Mouse (Mus musculus) brain, adult 2 months (tissue): ENCODE results near the gene Sun1.

Experiments
- DNase-seq: peaks from one replicate; pipeline ENCODE4 v3.0.0; 2011; ENCODE audit warnings: low read depth, low spot score

Gene Sun1

DNA sequence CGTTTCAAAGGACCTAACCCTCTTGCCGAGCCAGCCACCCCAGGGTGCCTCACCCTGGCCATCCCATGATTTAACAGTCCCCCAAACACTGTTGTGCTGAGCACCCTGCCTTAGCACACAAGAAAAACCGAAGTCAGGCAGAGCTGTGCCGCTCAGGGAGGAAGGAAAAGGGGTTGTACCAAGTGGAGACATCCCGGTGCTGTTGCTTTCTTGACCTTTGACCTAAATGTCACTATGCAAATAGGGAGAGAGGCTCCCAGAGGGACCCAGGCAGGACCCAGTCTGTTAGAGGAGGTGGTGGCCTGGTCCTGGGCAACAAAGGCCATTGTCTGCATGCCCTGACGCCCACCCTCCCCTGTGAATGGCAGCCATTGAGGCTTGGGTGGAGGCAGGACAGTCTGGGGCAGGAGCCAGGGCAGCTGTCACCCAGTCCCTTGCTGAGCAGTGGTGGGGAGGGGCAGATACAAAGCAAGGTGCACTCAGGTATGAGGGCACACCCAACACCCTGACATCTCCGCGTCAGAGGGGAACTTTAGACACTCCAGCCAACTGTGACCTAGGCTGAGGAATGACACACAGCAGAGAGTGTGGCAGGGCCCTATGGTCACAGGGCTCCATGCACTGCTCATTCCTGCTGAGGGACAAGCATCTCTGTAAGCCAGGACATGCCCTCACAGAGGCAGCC lies 85.1 kb downstream of the Sun1 start:
- peak; percentile 90 for DNase-seq

DNA sequence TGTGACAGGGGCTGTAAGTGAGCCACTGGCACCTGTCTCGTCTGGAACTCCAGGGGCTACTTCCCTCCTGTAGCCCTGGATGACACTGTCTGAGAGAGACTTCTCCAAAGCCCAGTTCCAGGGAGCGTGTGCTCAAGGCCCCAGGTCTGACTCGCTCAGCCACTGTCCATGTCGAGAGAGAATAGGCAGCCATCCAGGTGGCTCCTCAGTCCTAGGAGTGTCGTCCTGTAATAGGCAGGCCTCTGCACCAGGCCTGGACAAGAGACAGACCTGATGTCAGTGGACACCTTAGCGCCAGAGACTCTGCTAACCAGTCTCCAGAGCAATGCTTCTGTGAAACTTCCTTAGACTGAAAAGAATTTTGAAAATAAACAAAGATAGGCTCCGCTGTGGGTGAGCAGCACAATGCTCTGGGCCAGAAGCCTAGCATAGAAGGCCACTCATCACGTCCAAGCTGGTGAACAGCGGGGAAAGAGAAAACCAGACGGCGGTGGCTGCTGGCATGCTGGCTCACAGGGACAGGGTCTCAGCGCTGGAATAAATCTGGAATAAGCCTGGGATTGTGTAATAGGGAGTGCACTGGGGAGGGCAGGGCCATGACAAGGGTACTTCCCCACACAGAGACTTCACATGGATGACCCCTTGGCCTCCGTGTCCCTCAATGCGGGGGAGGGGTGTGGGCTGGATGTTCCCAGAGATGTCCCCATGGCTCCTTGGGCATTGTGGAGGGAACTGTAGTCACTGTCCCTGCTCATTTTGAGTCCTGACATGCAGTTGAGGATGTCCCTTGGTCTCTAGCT lies 85.9 kb downstream of the Sun1 start:
- peak; percentile 74 for DNase-seq

DNA sequence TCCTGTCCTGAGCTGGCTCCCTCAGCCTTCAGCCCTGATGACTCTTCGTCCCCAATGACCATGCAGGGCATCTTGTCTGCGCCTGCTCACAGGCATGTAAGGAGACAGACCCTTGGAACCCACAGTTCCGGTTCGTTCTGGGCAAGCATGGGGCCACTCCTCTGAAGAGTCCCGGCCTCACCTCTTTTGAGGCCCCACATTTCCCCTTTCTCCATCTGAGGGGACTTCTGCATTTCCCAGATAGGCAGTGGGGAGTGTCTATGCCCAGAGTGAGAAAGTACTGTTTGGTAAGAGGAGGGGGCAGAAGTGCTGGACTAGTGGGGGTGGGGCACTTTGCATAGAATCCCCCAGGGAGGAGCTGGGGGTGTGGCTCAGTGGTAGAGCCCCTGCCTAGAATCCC lies 86.7 kb downstream of the Sun1 start:
- DNase-seq, result no peak

DNA sequence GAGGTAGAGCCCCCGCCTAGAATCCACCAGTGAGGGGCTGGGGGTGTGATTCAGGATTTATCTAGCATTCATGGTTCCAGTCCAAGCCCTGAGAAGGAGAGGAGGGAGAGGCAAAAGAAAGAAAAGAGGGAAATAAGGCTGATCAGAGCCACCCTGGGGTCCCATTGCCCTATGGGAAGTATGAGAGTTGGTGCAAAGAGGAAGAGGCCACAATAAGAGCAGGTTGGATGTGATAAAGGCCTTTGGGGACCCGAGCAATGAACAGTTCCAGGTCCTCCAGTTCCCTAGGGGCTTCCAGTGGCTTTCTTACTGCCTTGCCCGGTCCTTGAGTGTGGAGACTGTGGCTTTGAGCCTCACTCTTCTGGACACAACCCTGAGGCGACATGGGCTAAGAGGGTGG lies 87.3 kb downstream of the Sun1 start:
- DNase-seq, result no peak

DNA sequence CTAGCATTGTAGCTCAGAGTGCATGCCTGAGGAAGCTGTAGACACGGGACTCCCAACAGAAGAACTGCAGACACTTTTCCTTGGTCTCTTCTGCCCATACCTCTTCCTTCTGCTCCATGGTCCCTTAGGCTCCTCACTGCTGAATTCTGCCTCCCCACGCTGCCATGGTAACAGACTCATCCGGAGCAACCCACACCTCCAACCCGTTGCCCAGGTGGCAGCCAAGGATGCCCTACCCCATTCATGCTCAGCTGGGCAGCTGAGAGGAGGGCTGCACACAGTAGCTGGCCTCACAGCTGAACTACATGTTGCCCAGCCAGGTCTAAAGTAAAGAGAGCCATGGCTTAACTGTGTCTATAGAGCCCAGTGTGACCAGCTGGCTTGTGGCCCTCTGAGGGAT lies 88.2 kb downstream of the Sun1 start:
- peak; percentile 58 for DNase-seq

DNA sequence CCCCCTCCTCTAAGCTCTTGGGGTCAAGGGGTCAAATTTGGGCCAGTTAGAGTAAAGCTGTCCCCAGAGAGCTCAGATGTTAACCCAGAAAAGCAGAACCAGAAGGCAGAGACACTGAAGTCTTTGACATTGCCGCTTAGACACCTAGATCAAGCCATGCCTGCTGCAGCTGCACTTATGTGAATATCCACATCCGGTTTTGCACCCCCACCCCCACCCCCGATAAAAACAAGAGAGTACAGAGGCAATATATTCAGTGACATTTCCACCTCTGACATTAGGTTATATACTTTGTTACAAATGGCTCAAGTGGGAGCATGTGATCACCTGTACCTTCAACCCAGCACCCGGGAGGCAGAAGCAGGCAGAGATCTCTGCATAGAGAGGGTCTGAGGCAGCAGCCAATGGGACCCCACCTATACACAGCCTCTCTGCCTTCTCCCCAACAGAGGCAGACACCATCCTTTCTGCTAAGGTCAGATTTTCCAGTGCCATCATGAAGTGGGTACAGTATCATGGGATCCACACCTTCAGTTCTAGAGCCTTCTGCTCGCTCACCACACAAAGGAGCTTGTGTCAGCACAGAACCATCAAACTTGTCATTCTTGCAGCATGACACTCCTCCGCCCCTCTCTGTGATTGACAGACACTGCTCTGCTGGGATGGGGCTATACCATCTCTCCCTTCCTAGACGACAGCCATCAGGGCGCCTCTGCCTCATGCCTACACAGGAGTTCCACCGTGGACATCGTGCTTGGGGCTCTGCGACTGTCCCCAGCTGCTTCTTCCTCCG lies 90.2 kb downstream of the Sun1 start:
- DNase-seq, result no peak

DNA sequence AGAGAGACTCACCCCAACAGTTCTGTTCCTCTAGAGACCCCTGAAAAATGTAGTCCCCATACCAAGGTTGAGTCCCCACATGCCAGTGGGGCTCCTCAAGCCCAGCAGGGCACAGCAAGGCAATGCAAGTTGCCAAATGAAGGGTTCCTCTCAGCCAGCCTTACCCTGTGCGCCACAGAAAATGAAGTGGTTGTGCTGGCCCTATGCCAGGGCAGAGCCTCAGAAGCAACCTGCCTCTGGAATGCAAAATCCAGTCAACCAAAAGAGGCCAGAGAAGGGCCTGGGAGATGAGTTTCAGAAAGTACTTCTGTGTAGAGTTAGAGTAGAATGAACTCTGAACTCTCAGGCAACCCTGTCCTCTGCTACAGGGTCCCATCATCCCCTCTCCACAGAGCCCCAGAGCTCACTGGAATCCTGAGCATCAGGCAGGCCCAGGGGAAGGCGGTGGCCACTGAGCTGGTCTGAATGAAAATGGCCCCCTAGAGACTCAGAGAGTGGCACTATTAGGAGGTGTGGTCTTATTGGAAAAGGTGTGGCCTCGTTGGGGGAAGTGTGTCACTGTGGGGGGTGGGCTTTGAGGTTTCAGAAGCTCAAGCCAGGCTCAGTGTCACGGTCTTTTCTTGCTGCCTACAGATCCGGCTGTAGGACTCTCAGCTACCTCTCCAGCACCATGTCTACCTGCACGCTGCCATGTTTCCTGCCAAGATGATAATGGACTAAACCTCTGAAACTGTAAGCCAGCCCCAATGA lies 91.5 kb downstream of the Sun1 start:
- DNase-seq, result no peak

DNA sequence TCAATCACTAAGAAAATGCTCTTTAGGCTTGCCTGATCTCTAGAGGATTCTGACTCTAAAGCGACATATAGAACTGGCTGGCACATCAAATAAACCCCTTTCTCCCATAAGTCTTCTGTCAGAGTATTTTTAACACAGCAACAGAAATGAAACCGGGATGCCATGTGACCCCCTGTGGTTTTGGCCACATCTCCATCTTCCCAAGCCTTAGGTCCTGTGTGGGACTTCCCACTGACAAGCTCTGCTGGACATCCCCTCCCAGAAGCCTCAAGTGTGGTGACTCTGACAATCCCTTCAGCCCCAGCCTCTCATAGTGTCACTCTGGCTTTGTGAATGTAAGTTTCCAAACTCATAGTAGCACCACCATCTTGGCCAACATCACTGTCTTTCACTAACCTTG lies 93.7 kb downstream of the Sun1 start:
- DNase-seq, result no peak

DNA sequence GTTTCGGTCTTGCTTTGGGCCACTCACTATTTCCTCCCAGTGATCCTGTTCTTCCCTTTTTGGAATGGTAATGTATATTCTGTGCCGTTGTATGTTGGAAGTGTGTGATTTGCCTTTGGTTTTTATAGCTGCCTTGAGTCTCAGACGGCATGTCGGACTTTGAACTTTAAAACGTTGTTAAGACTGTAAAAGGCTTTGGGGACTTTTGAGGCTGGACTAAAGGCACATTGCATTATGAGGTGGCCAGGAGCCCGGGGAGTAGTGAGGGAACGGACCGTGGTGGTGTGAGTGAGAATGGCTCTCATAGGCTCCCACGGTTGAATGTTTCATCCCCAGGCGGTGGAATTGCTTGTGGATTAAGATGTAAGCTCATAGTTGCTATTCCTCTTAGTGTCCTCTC lies 96.7 kb downstream of the Sun1 start:
- no peak for DNase-seq

DNA sequence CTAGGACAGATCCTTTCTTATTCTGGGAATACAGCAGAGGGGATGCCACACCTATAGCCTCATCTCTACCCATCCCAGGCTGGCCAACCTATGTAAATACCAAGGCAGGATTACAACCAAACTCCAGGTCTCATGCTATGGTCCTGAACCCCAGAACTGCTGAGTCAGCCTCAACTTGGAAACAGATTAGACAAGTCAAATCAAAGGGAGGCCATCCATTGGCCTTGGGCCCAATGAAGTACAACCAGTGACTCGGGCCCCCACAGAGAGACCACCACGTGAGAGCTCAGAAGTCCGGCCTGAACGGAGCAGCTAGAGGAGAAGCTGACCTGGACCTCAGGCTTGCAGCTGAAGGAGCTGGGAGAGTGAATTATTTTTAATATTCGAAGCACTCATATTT lies 97.3 kb downstream of the Sun1 start:
- no peak for DNase-seq
